Mouse (Mus musculus) v-Abl transformed pro-B cells (cell line): Measurements from ENCODE around the gene Plppr5.

ENCODE experiments used
- in situ Hi-C, 2 experiments: fragments of 400-800 bp; cut with MboI; formaldehyde crosslinking; loops; one replicate each; pipeline ENCODE4 v1.15.1; 2025; ENCODE audit not compliant: unreplicated experiment in 2 of 2

Plppr5 gene

DNA sequence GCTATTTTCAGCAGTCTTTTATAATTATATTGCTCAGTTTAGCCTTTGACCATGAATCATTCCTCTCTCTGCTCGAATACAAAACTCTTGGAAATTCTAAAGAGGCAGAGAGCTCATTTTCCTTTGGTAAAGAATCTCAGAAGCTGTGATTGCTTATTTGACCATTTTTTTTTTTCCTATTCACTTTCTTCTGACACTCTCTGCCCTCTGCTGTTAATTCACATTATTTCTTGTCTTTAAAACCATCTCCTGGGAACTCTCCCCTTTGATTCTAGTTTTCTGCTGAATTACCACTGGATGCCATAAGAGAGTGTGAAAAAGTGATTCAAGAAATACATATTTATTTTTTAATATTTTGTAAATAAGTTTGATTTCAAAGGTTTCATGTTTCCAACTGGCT lies 120.1 kb downstream of the Plppr5 start:
- in situ Hi-C loops: no loop called here

DNA sequence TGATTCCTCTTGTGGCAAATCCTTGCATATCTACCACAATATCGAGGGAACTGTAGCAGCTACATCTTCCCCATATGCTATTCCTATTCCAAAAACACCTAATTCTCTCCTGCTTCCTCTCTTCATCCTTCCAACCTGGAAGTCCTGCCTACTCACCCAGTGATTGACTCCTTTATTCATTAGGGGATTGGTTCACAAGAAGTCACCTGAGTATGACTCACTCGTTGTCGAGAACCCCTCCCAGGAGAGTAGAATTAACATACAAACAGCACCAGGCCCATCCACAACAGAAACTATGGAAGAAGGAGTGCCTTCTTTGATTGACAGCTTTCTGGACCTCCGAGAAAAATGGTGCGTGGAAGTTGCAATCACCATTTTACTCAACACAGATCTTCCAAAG lies 121.7 kb downstream of the Plppr5 start:
- in situ Hi-C loops: no loop called here

DNA sequence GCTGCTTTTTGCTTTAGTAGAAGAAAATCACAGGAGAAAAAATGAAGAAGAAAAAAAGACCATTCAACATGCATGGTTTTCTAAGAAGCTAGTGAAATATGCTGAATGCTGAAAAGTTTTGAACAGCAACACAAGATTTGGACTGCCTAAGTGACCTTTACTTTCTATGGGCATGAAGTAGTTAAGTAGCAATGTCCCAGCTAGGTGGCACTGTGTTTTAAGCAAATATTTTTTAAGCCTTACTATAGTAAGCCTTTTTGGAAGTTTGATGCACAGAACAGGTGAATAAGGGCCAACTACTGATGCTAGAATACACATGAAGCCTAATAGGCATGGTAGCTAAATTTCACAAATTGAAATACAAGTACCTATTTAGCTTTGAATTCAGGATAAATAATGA lies 134.2 kb downstream of the Plppr5 start:
- in situ Hi-C loops: no loop called here

DNA sequence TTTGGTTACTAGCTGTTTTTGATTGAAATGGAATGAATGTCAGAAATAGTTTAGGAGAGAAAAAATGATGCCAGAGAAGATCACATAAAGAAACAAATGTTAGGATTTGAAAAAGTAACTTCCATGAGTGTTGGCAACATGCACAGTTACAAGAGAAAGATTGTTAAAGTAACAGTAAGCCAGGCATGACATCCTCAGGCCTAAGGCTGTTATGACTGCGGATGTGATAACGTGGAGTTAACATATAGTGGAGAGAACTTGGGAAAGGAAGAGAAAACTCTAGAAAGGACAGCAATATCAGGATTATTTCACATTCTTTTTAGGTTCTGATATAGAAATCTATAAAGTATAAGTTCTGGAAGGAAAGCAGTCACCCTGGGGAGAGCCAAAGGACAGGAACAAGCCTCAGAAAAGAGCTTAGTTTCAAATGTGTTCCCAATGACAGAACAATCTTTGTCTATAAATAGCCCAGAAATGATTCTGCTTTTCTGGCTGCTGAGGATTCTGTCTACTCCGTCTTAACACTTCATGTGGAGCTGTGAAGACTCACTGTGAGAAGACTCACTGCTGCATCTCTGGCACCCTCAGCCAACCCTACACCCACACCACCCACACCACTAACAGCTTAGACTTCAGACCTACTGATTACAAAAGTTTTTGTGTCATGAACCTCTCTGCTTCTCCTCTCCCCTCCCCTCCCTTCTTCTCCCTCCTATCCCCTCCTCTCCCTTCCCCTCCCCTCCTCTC lies 142.1 kb downstream of the Plppr5 start:
- in situ Hi-C loops: no loop called here

DNA sequence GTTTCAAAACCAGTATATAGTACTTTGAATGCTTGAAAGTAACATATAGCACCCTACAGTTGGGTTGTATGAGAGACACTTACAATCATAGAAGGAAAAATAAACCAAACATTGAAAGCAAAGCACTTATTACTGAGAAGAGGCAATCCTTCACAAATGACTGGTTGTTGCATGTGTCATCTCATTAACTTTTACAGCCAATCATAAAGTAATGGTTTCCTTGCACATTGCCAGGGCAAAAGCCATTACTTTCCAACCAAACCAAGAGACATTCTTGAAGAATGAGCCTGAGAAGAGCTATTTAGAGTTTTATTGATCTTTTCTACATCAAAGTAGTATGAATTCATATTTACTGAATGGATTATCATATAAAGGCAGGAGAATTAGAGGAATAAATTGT lies 148.8 kb downstream of the Plppr5 start:
- in situ Hi-C loops: no loop called here

DNA sequence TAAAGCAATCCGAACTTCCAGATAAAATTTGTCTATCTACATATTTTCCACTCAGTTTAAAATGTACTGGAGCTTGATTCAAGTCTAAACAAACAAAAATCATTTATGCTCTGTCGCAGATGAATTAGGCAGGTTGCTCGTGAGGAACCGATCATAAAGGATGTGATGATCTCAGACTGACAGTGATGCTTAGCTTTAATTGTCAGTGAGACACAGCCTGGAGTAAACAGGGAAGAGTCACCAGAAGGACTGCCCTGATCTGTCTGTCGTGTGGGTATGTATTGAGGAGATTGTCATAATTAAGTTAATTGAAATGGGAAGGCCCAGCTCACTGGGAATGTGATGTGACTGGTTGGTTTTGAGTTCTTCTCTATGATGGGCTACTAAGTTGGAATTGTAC lies 149.9 kb downstream of the Plppr5 start:
- in situ Hi-C loops: no loop called here

DNA sequence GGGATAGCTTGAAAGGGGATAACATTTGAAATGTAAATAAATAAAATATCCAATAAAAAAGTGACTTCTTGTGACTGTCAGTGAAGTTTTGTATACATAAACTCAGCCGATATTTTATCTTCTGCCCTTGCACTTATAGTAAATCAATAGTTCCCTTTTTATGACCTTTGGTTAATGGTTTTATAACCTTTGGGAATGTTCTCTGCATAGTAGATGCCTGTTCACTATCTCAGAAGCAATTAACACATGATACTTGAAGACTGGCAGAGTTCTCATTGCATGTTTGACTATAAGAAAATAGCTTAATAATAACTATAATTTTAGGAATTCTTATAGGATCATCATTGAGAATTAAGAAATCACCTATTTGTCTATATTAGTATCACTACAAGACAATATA lies 150.9 kb downstream of the Plppr5 start:
- in situ Hi-C loops: no loop called here

DNA sequence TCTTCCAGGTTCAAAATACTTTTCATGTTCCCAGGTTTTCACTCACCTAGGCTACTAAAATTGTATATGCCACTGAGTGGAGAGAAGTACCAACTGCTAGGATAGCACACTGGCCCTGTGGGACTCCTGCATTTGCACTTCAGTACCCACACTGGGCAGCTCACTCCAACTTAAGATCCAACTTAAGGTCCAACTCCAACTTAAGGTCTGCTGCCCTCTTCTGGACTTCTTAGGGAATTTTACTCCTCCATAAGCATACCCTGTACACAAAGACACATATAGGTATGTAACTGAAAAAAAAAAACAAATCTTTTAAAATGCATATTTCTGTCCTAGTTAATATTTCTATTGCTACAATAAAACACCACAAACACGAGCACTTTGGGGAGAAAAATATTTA lies 153.5 kb downstream of the Plppr5 start:
- in situ Hi-C loops: no loop called here

DNA sequence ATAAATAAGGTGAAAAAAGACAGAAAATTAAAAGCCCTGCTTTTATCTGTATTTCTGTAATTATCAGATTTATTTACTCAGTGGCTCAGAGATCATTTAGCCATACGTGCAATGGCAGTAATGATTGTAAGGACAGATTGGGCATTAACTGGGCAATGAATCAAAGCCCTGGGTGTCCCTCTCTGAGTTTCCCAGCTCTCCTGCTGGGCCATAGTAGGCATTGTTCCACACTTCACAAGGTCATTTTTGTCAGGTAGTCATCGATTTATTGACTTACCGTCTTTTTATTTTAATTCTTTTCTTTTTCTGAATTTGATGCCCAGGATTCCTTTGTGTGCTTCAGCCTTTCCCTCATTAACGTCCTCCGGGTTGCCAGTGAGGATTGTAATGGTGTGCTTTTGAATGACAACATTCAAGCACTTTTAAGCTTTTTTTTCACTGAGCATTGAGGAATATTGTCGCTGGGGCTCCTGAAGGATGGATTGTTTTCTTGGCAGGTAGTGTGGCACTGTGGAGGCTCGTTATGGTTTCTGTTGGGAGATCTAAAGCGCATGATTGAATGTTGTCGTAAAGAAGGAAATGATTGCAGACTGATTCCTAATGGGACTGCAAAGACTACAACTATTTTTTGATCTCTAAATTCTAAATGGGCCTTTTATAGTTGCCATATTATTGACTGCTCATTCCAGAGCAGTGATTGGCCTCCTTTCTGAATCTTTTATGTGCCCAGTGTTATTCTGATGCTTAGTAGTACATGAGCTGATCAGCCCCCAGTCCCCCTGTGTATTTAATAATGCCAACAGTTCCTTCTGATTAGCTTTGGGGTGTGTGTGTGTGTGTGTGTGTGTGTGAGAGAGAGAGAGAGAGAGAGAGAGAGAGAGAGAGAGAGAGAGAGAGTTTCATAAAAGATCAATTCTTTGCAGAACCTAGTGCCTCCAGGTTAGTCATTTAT lies 154.8 kb downstream of the Plppr5 start:
- in situ Hi-C loops: no loop called here

DNA sequence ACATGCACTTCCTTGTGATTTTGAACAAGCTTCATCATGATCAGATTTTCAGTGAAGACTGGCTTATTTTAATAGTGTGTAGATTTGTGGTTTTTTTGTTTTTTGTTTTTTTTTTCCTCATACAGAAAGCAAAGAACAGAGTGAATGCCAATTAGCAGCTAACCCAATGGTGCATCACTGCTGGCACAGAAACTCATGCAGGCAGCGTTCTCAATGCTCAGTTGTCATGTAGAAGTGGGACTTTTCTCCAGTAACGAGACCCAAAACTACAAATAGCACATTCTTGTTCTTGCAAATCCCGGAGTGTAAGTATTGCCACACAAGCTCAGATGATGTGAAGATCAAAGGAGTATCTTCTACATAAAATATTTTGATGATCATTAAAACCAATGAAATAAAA lies 156.9 kb downstream of the Plppr5 start:
- in situ Hi-C loops: no loop called here

DNA sequence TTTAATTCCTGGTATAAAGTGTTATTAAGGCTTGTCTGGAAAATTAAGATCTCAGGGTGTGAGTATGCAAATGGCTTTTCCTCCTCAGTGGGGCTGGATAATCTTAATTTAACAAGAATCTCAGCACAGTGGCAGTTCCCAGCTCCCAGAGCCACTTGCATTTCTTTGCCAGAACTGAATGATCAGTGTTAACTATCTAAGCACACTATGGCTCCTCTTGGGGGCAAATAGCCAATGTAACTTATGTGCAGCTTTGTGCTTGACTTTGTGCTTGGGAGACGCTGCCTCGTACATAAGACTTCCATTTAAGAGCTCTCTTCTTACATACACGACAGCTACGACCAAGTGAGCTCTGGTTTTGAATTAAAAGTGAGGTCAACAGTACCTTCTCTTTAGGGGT lies 158.0 kb downstream of the Plppr5 start:
- in situ Hi-C loops: no loop called here
